Mouse (Mus musculus): ENCODE measurements around the gene Tmem206.

- TF ChIP-seq CTCF (IDR thresholded peaks at IDR 0.05; ENCODE audit: insufficient read depth, low read length) = no peak
- no peak for TF ChIP-seq POLR2A (IDR thresholded peaks at IDR 0.05; ENCODE audit: borderline replicate concordance, extremely low read depth, low read depth, low read length)
These were observed 7.0 kb upstream of the Tmem206 start for GRCm38 (mm10) chr1:191318686-191319085.

All from lung, adult 2 months (tissue).